Mouse (Mus musculus): ENCODE measurements around the gene Odf3b.

The Odf3b gene

GRCm38 (mm10) chr15:89334774-89335537, 44.1 kb downstream of the Odf3b start:
- ATAC-seq (ENCODE audit: low TSS enrichment), result no peak

GRCm38 (mm10) chr15:89334271-89334670, 44.8 kb downstream of the Odf3b start, which contains the start of gene Miox:
TSS of gene Miox (plus strand) at chr15:89334398.
- no peak for ATAC-seq (ENCODE audit: low TSS enrichment)

Data from frontal cortex, adult (tissue).